Mouse (Mus musculus) adrenal gland, postnatal 14 days (tissue): Measurements from ENCODE around the gene Orai1. TPM values are rescaled to one million over a fixed set of nuclear protein-coding genes. Genes with fewer than 3 reads are reported as not detected.
A peak's percentile ranks its signal among the peaks of the same experiment; 100 is the strongest.

Experiments
- DNase-seq: peaks from one replicate; pipeline ENCODE4 v3.0.0; 2021; ENCODE audit warnings: mixed read lengths
- total RNA-seq: library from RNA; stranded (reverse); gene quantifications from 2 replicates; pipeline ENCODE4 v1.2.3, GENCODE M21; 2021

Gene Orai1
- total RNA-seq, 1 experiment from 2014 or later, result 11.7 TPM

DNA sequence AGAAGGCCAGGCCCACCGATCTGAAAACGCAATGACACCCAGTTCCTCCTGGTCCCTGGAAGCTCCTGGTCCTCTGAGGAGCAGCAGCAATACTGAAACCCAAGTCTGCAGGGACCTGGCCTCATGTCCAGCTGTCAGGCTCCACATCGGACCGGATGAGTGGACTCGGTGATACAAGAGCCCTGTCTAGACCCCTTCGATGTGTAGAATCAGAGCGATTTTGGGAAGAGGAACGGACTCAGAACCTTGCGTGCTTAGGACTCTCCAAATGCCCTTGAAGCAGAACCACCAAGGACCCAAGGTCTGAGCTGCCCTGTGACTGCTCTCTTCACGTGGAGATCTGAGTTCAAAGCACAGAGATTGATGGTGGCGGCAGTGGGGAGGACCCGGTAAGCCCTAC, 53.2 kb downstream of the Orai1 start, which contains the start of gene Tmem120b:
Gene Tmem120b, plus strand, starts transcription at position 301 of the 400 bp plus-strand sequence.
- no peak for DNase-seq

DNA sequence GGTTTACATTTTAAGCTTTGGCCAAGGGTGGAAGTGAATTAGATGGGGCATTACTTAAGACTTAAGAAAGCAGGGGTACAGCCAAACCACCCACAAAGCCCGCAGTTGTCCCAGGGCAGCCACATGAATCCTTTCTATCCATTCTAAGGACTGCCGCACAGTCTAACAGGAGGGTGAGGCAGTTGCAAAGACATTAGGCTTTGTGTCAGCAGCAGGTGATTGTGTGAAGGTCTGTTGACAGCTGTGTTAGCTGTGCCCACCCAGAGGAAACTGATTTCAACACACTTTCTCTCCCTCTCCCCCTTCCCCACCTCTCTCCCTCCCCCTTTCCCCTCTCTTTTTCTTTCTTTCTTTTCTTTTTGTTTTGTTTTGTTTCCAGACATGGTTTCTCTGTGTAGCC, 53.8 kb downstream of the Orai1 start:
- no peak for DNase-seq

DNA sequence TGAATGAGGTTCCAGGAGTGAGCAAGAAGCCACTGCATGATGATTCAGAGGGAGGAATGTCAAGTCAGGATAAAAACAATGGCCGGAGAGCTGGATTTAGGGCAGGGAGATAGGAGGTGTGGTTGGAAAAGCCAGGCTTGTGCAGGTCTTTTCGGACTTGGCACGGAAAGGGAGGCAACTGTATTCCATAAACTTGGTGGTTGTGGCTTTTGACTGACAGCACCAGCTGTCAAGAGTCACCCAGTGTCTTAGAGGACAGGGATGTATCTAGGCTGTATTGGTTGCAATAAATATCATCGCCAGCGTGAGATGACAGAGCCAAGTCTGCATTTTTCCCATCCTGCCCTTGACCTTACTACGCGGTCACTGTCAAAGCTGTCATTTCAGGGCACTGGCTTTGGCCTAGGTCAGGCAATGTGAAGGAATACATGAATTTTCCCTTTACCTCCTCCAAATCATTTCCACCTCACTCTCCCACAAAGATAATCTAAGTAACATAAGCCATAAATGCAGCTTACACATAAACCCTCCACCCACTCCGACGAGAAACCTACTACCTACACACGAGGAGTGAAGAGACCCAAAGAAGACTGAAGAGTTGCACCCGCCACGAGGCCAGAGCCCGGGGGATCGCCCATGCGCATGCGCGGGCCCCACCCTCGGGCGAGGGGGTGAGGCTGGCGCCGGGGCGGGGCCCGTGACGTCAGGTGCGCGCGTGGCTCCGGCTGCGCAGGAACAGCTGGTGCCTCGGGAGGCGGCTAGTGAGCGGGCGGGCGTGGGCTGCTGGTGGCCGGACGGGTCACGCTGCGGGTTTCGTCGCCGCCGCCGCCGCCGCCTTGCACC, 60.9 kb downstream of the Orai1 start:
- DNase-seq, result peak; percentile 98

DNA sequence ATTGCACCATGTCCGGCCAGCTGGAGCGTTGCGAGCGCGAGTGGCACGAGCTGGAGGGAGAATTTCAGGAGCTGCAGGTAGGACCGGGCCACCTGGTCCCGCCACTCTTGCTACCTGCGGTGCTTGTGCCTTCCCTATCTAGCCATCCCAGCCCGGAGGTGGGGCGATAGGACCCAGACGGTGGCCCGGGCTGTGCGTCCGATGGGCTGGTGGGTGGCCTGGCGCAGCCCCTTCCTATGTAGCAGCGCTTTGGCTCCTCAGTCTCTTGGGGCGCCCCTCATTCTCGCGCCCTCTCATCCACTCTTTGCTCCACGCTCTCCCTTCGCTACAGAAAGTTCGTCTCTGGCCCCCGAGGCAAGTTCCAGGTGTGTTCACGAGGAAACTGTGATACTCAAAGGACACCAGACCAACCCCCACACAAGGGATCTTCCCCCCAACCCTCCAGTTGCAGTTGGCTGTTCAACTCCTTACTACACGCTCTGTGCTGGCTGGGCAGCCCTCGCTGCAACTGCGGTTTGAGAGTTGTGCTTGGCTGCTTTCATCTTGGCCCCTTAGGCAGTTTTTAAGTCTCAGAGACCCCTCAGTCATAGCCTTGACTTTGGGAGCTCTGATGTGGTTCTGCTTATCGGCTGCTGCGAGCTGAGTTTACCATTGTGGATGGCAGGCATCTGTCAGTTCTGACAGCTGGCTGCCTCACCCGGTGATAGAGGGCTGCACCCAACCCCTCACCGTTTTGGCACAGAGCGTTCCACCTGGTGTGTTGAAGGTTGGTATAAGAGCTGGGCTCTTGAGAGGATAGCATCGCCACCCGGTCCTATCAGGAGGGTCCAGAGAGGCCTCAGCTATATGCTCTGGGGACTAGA, 61.8 kb downstream of the Orai1 start:
- DNase-seq, result no peak

DNA sequence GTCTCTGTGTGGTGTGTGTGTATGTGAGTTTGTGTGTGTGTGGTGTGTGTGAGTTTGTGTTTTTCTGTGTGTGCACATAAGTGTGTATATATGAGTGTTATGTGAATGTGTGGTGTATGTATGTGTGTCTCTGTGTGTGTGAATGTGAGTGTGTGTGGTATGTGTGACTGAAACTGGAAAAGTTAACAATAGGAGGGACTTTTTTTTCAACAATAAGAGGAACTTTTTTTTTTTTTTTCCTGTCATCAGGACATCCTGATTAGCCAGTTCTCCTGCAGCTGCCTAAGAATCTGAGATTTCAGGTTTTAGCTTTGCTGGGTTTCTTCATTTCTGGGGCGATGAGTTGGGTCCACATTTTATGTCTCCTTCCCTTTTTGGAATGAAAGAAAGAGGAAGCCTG, 64.7 kb downstream of the Orai1 start:
- DNase-seq, result no peak

DNA sequence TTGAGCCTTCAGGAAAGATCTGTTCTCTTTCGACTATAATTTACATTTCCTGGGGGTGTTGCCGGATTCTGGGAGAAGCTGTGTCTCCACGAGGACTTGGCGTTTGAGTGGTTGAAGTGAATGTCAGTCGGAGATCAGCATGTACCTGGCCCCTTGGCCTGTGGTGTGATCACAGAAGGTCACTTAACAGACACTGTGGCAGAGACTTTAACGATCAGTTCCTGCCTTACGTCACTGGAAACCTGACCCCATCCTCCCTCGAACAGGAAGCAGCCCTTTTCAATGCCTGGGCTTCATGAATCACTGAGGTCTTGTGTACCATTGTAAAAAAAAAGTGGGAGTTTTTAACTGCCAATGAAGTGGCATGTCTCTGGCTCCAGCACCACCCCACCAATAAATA, 65.2 kb downstream of the Orai1 start:
- no peak for DNase-seq

Other genes starting within 250 kb of the Orai1 start
- 21.3 and 30.5 TPM in 2 replicates for gene Camkk2, start 235.7 kb upstream of the Orai1 start, total RNA-seq
- gene Anapc5, start 193.7 kb upstream of the Orai1 start, total RNA-seq, result 173 and 195 TPM in 2 replicates
- 21.7 and 27.2 TPM in 2 replicates for gene Rnf34, start 165.0 kb upstream of the Orai1 start, total RNA-seq
- 20.5 and 24.7 TPM in 2 replicates for gene Kdm2b, start 25.3 kb upstream of the Orai1 start, total RNA-seq
- gene Morn3, start 31.9 kb downstream of the Orai1 start, total RNA-seq, result not detected in 2 replicates
- gene Tmem120b, start 53.3 kb downstream of the Orai1 start, total RNA-seq, result 17.7 and 19.2 TPM in 2 replicates
- gene Rhof, start 117.6 kb downstream of the Orai1 start, total RNA-seq, result 0.89 and 4.2 TPM in 2 replicates
- gene Setd1b, start 127.1 kb downstream of the Orai1 start, total RNA-seq, result 25.5 and 29.7 TPM in 2 replicates
- gene Psmd9, start 154.3 kb downstream of the Orai1 start, total RNA-seq, result 25.6 and 28.6 TPM in 2 replicates
- gene Hpd, start 167.7 kb downstream of the Orai1 start, total RNA-seq, result 9.9 and 203 TPM in 2 replicates
- gene Wdr66, start 237.0 kb downstream of the Orai1 start, total RNA-seq, result 0.74 and 0.86 TPM in 2 replicates